Mouse (Mus musculus) CH12.LX (cell line): ENCODE data around the gene Cacna1c. TPM values are rescaled to one million over a fixed set of nuclear protein-coding genes. Genes with fewer than 3 reads are reported as not detected.

Experiments
- DNase-seq: peaks from one replicate; pipeline ENCODE4 v3.0.0-alpha.2; 2013; ENCODE audit errors: extremely low read depth
- H3K27ac ChIP-seq: 2 replicates; pipeline ENCODE4 v1.5.1; 2012; ENCODE audit warnings: low read depth, mild to moderate bottlenecking, control low read depth, moderate library complexity; ENCODE audit not compliant: insufficient read depth
- H3K27me3 ChIP-seq: replicated peaks from 2 replicates; pipeline ENCODE3; 2012; ENCODE audit warnings: inconsistent platforms
- H3K36me3 ChIP-seq, 2 experiments: replicated peaks in 1 of 2; 2 replicates each; pipeline versions ENCODE3 to v1.6.1; 2012; ENCODE audit warnings: inconsistent platforms in 1 of 2, low read length in 1 of 2, mild to moderate bottlenecking in 1 of 2, mixed read lengths in 1 of 2, moderate library complexity in 1 of 2; ENCODE audit not compliant: control insufficient read depth in 1 of 2, insufficient read depth in 1 of 2
- H3K4me1 ChIP-seq, 2 experiments: 2 replicates each; pipeline ENCODE4 v1.6.1; 2012; ENCODE audit warnings: inconsistent platforms in 1 of 2, moderate library complexity in 1 of 2; ENCODE audit not compliant: insufficient read depth in 2 of 2, control insufficient read depth in 1 of 2
- H3K4me2 ChIP-seq: 2 replicates; pipeline ENCODE4 v1.6.1; 2012; ENCODE audit warnings: low read depth, mild to moderate bottlenecking, control low read depth; ENCODE audit not compliant: poor library complexity, insufficient read depth, severe bottlenecking
- H3K4me3 ChIP-seq, 3 experiments: fragments of 150-350 bp in 1 of 3; sonication (generic) in 1 of 3; replicated peaks in 1 of 3; 2 replicates each; pipeline versions ENCODE3 to v1.5.1; 2011 to 2012; ENCODE audit warnings: low read depth in 2 of 3, low read length in 2 of 3, mild to moderate bottlenecking in 2 of 3, moderate library complexity in 2 of 3, control low read depth in 1 of 3, improper control_type of control experiment in 1 of 3, inconsistent platforms in 1 of 3, mixed read lengths in 1 of 3; ENCODE audit not compliant: poor library complexity in 1 of 3
- H3K79me2 ChIP-seq: replicated peaks from 2 replicates; pipeline ENCODE4 v1.6.1; 2012; ENCODE audit warnings: mild to moderate bottlenecking, moderate library complexity; ENCODE audit not compliant: control insufficient read depth, poor library complexity, insufficient read depth, severe bottlenecking; ENCODE audit errors: extremely low read depth
- H3K9ac ChIP-seq: 2 replicates; pipeline ENCODE4 v1.6.1; 2012; ENCODE audit warnings: low read depth, mild to moderate bottlenecking, control low read depth, moderate library complexity; ENCODE audit not compliant: insufficient read depth
- H3K9me3 ChIP-seq: replicated peaks from 2 replicates; pipeline ENCODE3; 2012; ENCODE audit warnings: low read length, inconsistent platforms, mixed read lengths
- BHLHE40 ChIP-seq: IDR thresholded peaks from 2 replicates; pipeline ENCODE4 v1.6.1; 2011; ENCODE audit warnings: mild to moderate bottlenecking, low read depth, low read length, improper control_type of control experiment
- EP300 ChIP-seq: IDR thresholded peaks from 2 replicates; pipeline ENCODE4 v1.6.1; 2011; ENCODE audit warnings: low read length, improper control_type of control experiment
- ETS1 ChIP-seq: conservative IDR thresholded peaks from 2 replicates; pipeline ENCODE4 v1.6.1; 2012; ENCODE audit warnings: low read depth, mild to moderate bottlenecking, inconsistent platforms, low read length, improper control_type of control experiment, moderate library complexity
- GABPA ChIP-seq: IDR thresholded peaks from 2 replicates; pipeline ENCODE4 v1.6.1; 2012; ENCODE audit warnings: low read depth, low read length, improper control_type of control experiment, inconsistent platforms; ENCODE audit not compliant: insufficient replicate concordance
- HCFC1 ChIP-seq: IDR thresholded peaks from 2 replicates; pipeline ENCODE4 v1.6.1; 2012; ENCODE audit warnings: low read depth, mild to moderate bottlenecking, inconsistent platforms, low read length, improper control_type of control experiment
- IRF4 ChIP-seq: IDR thresholded peaks from 2 replicates; pipeline ENCODE4 v1.6.1; 2014; ENCODE audit warnings: low read depth, mild to moderate bottlenecking, inconsistent platforms, low read length, improper control_type of control experiment
- JUN ChIP-seq: IDR thresholded peaks from 2 replicates; pipeline ENCODE4 v1.6.1; 2011; ENCODE audit warnings: low read depth, mild to moderate bottlenecking, low read length, improper control_type of control experiment, moderate library complexity; ENCODE audit not compliant: insufficient read depth
- JUND ChIP-seq: conservative IDR thresholded peaks from 2 replicates; pipeline ENCODE4 v1.6.1; 2011; ENCODE audit warnings: low read depth, low read length, improper control_type of control experiment
- KAT2A ChIP-seq: IDR thresholded peaks from 2 replicates; pipeline ENCODE4 v1.6.1; 2012; ENCODE audit warnings: low read length, improper control_type of control experiment, inconsistent platforms; ENCODE audit not compliant: insufficient replicate concordance
- MXI1 ChIP-seq: IDR thresholded peaks from 2 replicates; pipeline ENCODE4 v1.6.1; 2011; ENCODE audit warnings: mild to moderate bottlenecking, low read depth, low read length, improper control_type of control experiment
- NRF1 ChIP-seq: IDR thresholded peaks from 2 replicates; pipeline ENCODE4 v1.6.1; 2014; ENCODE audit warnings: low read depth, mild to moderate bottlenecking, inconsistent platforms, low read length, improper control_type of control experiment, moderate library complexity
- PAX5 ChIP-seq: IDR thresholded peaks from 2 replicates; pipeline ENCODE4 v1.6.1; 2012; ENCODE audit warnings: low read length, inconsistent platforms, mixed read lengths
- RAD21 ChIP-seq: IDR thresholded peaks from 2 replicates; pipeline ENCODE4 v1.6.1; 2011; ENCODE audit warnings: low read depth, mild to moderate bottlenecking, low read length, improper control_type of control experiment, moderate library complexity
- TBP ChIP-seq: conservative IDR thresholded peaks from 2 replicates; pipeline ENCODE4 v1.6.1; 2011; ENCODE audit warnings: low read depth, low read length, improper control_type of control experiment
- TCF12 ChIP-seq: IDR thresholded peaks from 2 replicates; pipeline ENCODE4 v1.6.1; 2014; ENCODE audit warnings: low read depth, mild to moderate bottlenecking, inconsistent platforms, low read length, improper control_type of control experiment
- UBTF ChIP-seq: IDR thresholded peaks from 2 replicates; pipeline ENCODE4 v1.6.1; 2012; ENCODE audit warnings: low read depth, mild to moderate bottlenecking, inconsistent platforms, low read length, improper control_type of control experiment, moderate library complexity
- ZMIZ1 ChIP-seq: IDR thresholded peaks from 2 replicates; pipeline ENCODE4 v1.6.1; 2012; ENCODE audit warnings: low read depth, mild to moderate bottlenecking, inconsistent platforms, low read length, improper control_type of control experiment
- dilution Hi-C: fragments of 300-500 bp; cut with MboI; formaldehyde crosslinking; loops from 2 replicates; pipeline ENCODE4 v1.14.3; 2020; ENCODE audit warnings: low sequenced_read_pairs; ENCODE audit not compliant: extremely low pct_unique_long_range_greater_than_20kb, extremely low pct_ligation_motif_present
- in situ Hi-C: fragments of 300-500 bp; cut with MboI; formaldehyde crosslinking; loops from 3 replicates; pipeline ENCODE4 v1.14.3; 2019; ENCODE audit warnings: low sequenced_read_pairs, low pct_ligation_motif_present, low pct_unique_long_range_greater_than_20kb, mixed read lengths
- polyA plus RNA-seq: library from polyadenylated mRNA; unstranded; fragments of >175 nt; gene quantifications from 2 replicates; pipeline ENCODE4 v1.2.1, GENCODE M21; 2012; ENCODE audit warnings: low read depth; ENCODE audit not compliant: insufficient read length
- total RNA-seq, 2 experiments: library from RNA; depleted of rRNA; stranded (reverse); fragments of 300-350 nt in 1 of 2; fragments of >200 nt in 1 of 2; gene quantifications; 2 replicates each; pipeline ENCODE4 v1.2.3; 2012 to 2014

Gene Cacna1c
- total and polyA plus RNA-seq, 3 experiments: 0.04 TPM; not detected in 2

DNA sequence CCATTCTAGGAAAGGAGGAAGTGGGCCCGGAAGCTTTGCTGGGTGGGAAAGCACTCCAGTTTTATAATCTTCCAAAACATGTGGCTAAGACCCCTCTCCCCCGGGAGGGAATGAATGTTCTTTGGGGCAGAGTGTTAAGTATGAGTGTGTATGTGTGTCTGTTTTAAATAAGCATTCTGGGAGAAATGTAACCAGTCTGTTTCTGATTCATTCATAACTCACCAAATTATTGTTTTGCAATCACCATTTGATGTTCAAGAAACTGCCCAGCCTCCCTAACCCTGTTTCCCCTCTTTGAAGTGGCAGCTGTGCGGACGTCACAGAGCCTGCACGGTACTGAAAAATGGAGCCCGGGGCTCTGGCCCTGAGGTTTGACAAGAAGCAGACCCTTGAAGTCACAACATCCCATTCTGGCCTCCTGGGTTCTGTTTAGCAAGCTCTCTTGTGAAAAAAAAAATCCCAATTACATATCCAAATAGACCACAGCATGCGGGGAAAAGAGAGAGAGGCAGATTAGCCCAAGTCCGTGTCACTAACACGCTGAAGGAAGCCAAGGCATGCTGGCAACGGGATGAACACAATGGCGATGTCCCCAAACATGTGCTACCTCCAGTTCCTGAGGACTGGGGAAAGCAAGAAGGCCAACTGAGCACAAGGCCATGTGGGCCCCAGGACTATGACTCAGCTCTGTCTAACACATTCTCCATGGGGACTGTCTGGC lies 211.9 kb downstream of the Cacna1c start:
- no peaks in the 10 kb centered on the region for H3K79me2 ChIP-seq
- dilution Hi-C loops (no loop called here), in situ Hi-C loops (no loop called here)
- no peaks in the 10 kb centered on the region for H3K9me3 ChIP-seq
- H3K4me1 ChIP-seq: no peaks in the 10 kb centered on the region
- no peak for DNase-seq
- TF ChIP-seq UBTF (no peak), ETS1 (no peak), TBP (no peak), NRF1 (no peak), IRF4 (no peak), EP300 (no peak), GABPA (no peak), KAT2A (no peak)
- no peaks in the 10 kb centered on the region for H3K36me3 ChIP-seq
- no peak overlapping the region for H3K4me2 ChIP-seq
- no peak overlapping the region for H3K4me3 ChIP-seq
- no peak overlapping the region for H3K27ac ChIP-seq
- H3K9ac ChIP-seq: no peak overlapping the region
- H3K27me3 ChIP-seq: peaks cover 85% of the 10 kb centered on the region

DNA sequence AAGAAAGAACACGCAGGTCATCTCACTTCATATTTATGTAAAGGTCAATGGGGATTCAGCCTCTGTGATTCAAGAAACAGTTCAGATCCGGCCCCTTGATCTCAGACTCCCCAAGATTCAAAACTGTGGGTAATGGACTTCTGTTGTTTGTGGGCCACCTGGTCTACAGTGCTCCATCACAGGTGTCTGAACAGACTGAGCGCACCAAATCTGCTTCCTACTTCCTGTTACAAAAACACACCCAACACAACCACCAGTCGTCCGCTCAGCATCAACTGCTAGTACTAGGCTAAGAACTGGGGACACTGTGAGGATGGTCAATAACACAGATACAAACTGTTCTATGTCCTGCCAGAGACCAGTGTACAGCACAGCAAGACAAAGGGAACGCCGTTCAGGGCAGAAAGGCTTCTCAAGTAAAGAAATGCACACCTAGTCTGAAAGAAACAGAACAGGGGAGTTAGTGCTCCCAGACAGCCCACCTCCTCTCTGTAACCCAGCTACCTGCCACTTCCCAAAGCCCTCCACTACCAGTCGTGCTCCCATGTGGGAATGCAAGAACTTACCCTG lies 212.7 kb downstream of the Cacna1c start:
- TF ChIP-seq ZMIZ1: no peak
- no peak for TF ChIP-seq JUN
- H3K9me3 ChIP-seq: no peaks in the 10 kb centered on the region
- in situ Hi-C loops (no loop called here), dilution Hi-C loops (no loop called here)
- H3K27ac ChIP-seq: no peak overlapping the region
- H3K4me2 ChIP-seq: no peak overlapping the region
- no peaks in the 10 kb centered on the region for H3K36me3 ChIP-seq
- H3K4me1 ChIP-seq: no peaks in the 10 kb centered on the region
- DNase-seq: no peak
- peaks cover 86% of the 10 kb centered on the region for H3K27me3 ChIP-seq
- H3K9ac ChIP-seq: no peak overlapping the region
- no peak overlapping the region for H3K4me3 ChIP-seq
- H3K79me2 ChIP-seq: no peaks in the 10 kb centered on the region

DNA sequence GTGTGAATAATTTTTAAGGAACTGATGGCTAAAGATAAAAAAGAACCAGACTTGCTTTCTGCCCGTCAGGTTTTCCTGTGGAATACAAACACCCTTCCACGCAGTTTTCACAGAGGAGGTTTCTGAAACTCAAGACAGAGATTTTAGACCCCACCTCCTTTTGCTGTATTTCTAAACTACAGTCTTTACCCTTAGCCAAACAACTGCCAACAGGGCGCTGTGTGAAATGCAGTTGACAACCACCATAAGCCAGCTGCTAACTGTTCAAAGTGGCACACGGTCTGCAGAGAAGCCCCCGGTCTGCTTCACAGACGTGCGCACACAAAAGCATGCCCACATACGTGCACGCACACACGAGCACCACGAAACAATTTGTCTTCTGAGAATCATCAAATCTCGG lies 216.0 kb downstream of the Cacna1c start:
- dilution Hi-C loops: no loop called here
- Histone ChIP-seq H3K4me1 (no peaks in the 10 kb centered on the region), H3K27ac (no peak overlapping the region), H3K4me3 (no peak overlapping the region), H3K79me2 (no peaks in the 10 kb centered on the region), H3K9ac (no peak overlapping the region), H3K9me3 (no peaks in the 10 kb centered on the region), H3K36me3 (no peaks in the 10 kb centered on the region), H3K27me3 (peaks cover 84% of the 10 kb centered on the region), H3K4me2 (no peak overlapping the region)
- TF ChIP-seq RAD21 (no peak), EP300 (no peak), PAX5 (no peak), JUND (no peak), TCF12 (no peak), MXI1 (no peak), BHLHE40 (no peak), HCFC1 (no peak)
- no peak for DNase-seq
- in situ Hi-C loops: no loop called here
